Mouse (Mus musculus): ENCODE measurements around the gene Bcar3. TPM values are rescaled to one million over a fixed set of nuclear protein-coding genes. Genes with fewer than 3 reads are reported as not detected.

Gene Bcar3
- polyA plus RNA-seq, 1 experiment, result 17.2 TPM

GRCm38 (mm10) chr3:122446678-122447077 is 152.7 kb downstream of the Bcar3 start:
- Histone ChIP-seq H3K27ac (ENCODE audit: insufficient read depth, low read length) (no peak overlapping the region), H3K4me1 (ENCODE audit: control insufficient read depth, insufficient read depth, low read length) (peaks cover 7% of the 10 kb centered on the region; the same call in 1 of the 2 replicates), H3K27me3 (ENCODE audit: control insufficient read depth, insufficient read depth, low read length) (no peaks in the 10 kb centered on the region), H3K4me3 (replicated peaks; ENCODE audit: insufficient read depth, low read depth, low read length) (no peak overlapping the region)
- TF ChIP-seq POLR2A (IDR thresholded peaks at IDR 0.05; ENCODE audit: borderline replicate concordance, insufficient read depth, low read length) (no peak), CTCF (IDR thresholded peaks at IDR 0.05; ENCODE audit: borderline replicate concordance, insufficient read depth, low read depth, low read length) (no peak)
- no peak for DNase-seq
- 54% methylated on average over 8 of the region's 8 CpGs for WGBS

- WGBS, result 98% methylated on average over 13 of the region's 13 CpGs
- DNase-seq, result no peak
- TF ChIP-seq POLR2A (IDR thresholded peaks at IDR 0.05; ENCODE audit: borderline replicate concordance, insufficient read depth, low read length) (no peak), CTCF (IDR thresholded peaks at IDR 0.05; ENCODE audit: borderline replicate concordance, insufficient read depth, low read depth, low read length) (no peak)
- H3K4me1 ChIP-seq (ENCODE audit: control insufficient read depth, insufficient read depth, low read length), result peaks cover 7% of the 10 kb centered on the region; the same call in 1 of the 2 replicates
- no peak overlapping the region for H3K4me3 ChIP-seq (replicated peaks; ENCODE audit: insufficient read depth, low read depth, low read length)
- no peaks in the 10 kb centered on the region for H3K27me3 ChIP-seq (ENCODE audit: control insufficient read depth, insufficient read depth, low read length)
- no peak overlapping the region for H3K27ac ChIP-seq (ENCODE audit: insufficient read depth, low read length)
These were observed 154.3 kb downstream of the Bcar3 start for GRCm38 (mm10) chr3:122448196-122448595.

- Histone ChIP-seq H3K27ac (ENCODE audit: insufficient read depth, low read length) (no peak overlapping the region), H3K27me3 (ENCODE audit: control insufficient read depth, insufficient read depth, low read length) (no peaks in the 10 kb centered on the region), H3K4me1 (ENCODE audit: control insufficient read depth, insufficient read depth, low read length) (peaks cover 7% of the 10 kb centered on the region; the same call in 1 of the 2 replicates), H3K4me3 (replicated peaks; ENCODE audit: insufficient read depth, low read depth, low read length) (no peak overlapping the region)
- WGBS, result 89% methylated on average over 7 of the region's 7 CpGs
- DNase-seq, result no peak
- no peak for TF ChIP-seq POLR2A (IDR thresholded peaks at IDR 0.05; ENCODE audit: borderline replicate concordance, insufficient read depth, low read length)
- no peak for TF ChIP-seq CTCF (IDR thresholded peaks at IDR 0.05; ENCODE audit: borderline replicate concordance, insufficient read depth, low read depth, low read length)
These were observed 156.1 kb downstream of the Bcar3 start for GRCm38 (mm10) chr3:122450041-122450440.

- Histone ChIP-seq H3K4me3 (replicated peaks; ENCODE audit: insufficient read depth, low read depth, low read length) (no peak overlapping the region), H3K27me3 (ENCODE audit: control insufficient read depth, insufficient read depth, low read length) (no peaks in the 10 kb centered on the region), H3K27ac (ENCODE audit: insufficient read depth, low read length) (no peak overlapping the region), H3K4me1 (ENCODE audit: control insufficient read depth, insufficient read depth, low read length) (no peaks in the 10 kb centered on the region)
- WGBS, result 64% methylated on average over 11 of the region's 11 CpGs
- no peak for DNase-seq
- TF ChIP-seq CTCF (IDR thresholded peaks at IDR 0.05; ENCODE audit: borderline replicate concordance, insufficient read depth, low read depth, low read length) (no peak), POLR2A (IDR thresholded peaks at IDR 0.05; ENCODE audit: borderline replicate concordance, insufficient read depth, low read length) (no peak)
These were observed 159.9 kb downstream of the Bcar3 start for GRCm38 (mm10) chr3:122453875-122454274.

GRCm38 (mm10) chr3:122456156-122456555 is 162.2 kb downstream of the Bcar3 start:
- no peak overlapping the region for H3K4me3 ChIP-seq (replicated peaks; ENCODE audit: insufficient read depth, low read depth, low read length)
- H3K27me3 ChIP-seq (ENCODE audit: control insufficient read depth, insufficient read depth, low read length), result no peaks in the 10 kb centered on the region
- no peak overlapping the region for H3K27ac ChIP-seq (ENCODE audit: insufficient read depth, low read length)
- WGBS, result 97% methylated on average over 4 of the region's 4 CpGs
- no peak for TF ChIP-seq POLR2A (IDR thresholded peaks at IDR 0.05; ENCODE audit: borderline replicate concordance, insufficient read depth, low read length)
- no peak for TF ChIP-seq CTCF (IDR thresholded peaks at IDR 0.05; ENCODE audit: borderline replicate concordance, insufficient read depth, low read depth, low read length)
- no peak for DNase-seq
- H3K4me1 ChIP-seq (ENCODE audit: control insufficient read depth, insufficient read depth, low read length), result no peaks in the 10 kb centered on the region

GRCm38 (mm10) chr3:122456807-122457206 is 162.9 kb downstream of the Bcar3 start:
- WGBS, result 93% methylated on average over 4 of the region's 4 CpGs
- Histone ChIP-seq H3K4me1 (ENCODE audit: control insufficient read depth, insufficient read depth, low read length) (no peaks in the 10 kb centered on the region), H3K27me3 (ENCODE audit: control insufficient read depth, insufficient read depth, low read length) (no peaks in the 10 kb centered on the region), H3K27ac (ENCODE audit: insufficient read depth, low read length) (no peak overlapping the region), H3K4me3 (replicated peaks; ENCODE audit: insufficient read depth, low read depth, low read length) (no peak overlapping the region)
- TF ChIP-seq POLR2A (IDR thresholded peaks at IDR 0.05; ENCODE audit: borderline replicate concordance, insufficient read depth, low read length), result no peak
- DNase-seq, result no peak

GRCm38 (mm10) chr3:122457723-122458122 is 163.8 kb downstream of the Bcar3 start:
- Histone ChIP-seq H3K27ac (ENCODE audit: insufficient read depth, low read length) (no peak overlapping the region), H3K27me3 (ENCODE audit: control insufficient read depth, insufficient read depth, low read length) (no peaks in the 10 kb centered on the region), H3K4me3 (replicated peaks; ENCODE audit: insufficient read depth, low read depth, low read length) (no peak overlapping the region), H3K4me1 (ENCODE audit: control insufficient read depth, insufficient read depth, low read length) (0 out of 2 replicates have a peak, but pooled peaks cover 3% of the 10 kb centered on the region)
- TF ChIP-seq POLR2A (IDR thresholded peaks at IDR 0.05; ENCODE audit: borderline replicate concordance, insufficient read depth, low read length), result no peak
- no peak for TF ChIP-seq CTCF (IDR thresholded peaks at IDR 0.05; ENCODE audit: borderline replicate concordance, insufficient read depth, low read depth, low read length)
- 77% methylated on average over 1 of the region's 1 CpGs for WGBS
- no peak for DNase-seq

- no peak for TF ChIP-seq CTCF (IDR thresholded peaks at IDR 0.05; ENCODE audit: borderline replicate concordance, insufficient read depth, low read depth, low read length)
- TF ChIP-seq POLR2A (IDR thresholded peaks at IDR 0.05; ENCODE audit: borderline replicate concordance, insufficient read depth, low read length), result no peak
- Histone ChIP-seq H3K27ac (ENCODE audit: insufficient read depth, low read length) (no peak overlapping the region), H3K4me3 (replicated peaks; ENCODE audit: insufficient read depth, low read depth, low read length) (no peak overlapping the region), H3K27me3 (ENCODE audit: control insufficient read depth, insufficient read depth, low read length) (no peaks in the 10 kb centered on the region), H3K4me1 (ENCODE audit: control insufficient read depth, insufficient read depth, low read length) (0 out of 2 replicates have a peak, but pooled peaks cover 3% of the 10 kb centered on the region)
- 92% methylated on average over 8 of the region's 8 CpGs for WGBS
- DNase-seq, result no peak
These were observed 164.8 kb downstream of the Bcar3 start for GRCm38 (mm10) chr3:122458743-122459142.

All from cerebellum, adult 2 months (tissue).